Mouse (Mus musculus): ENCODE results near the gene Pnpla3.
A peak's percentile ranks its signal among the peaks of the same experiment; 100 is the strongest.
"Not testable (repeated sequence)": the region's sequence is repeated elsewhere in the genome, so short reads cannot be mapped to it uniquely, and the experiment has no call there.

The Pnpla3 gene

DNA sequence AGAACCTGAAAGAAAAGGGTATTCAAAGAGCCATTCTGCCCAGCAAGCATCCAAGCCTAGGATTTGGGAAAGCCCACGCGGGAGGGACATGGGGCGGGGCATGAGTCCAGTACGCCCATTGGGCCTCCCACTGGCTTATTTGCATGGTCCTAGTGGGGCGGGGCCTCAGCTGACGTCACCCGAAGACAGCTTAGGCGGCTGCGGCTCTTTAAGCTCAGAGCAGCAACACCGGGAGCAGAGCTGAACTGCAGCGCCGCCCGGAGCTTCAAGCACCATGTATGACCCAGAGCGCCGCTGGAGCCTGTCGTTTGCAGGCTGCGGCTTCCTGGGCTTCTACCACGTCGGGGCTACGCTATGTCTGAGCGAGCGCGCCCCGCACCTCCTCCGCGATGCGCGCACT lies at the start of gene Pnpla3:
Gene Pnpla3 (plus strand): TSS at position 238 of the 400 bp plus-strand sequence.
- DNase-seq (ENCODE audit: low spot score in 2 of 2), result peak; percentile 60 to 62

GRCm38 (mm10) chr15:84120612-84121011 lies 47.0 kb upstream of the Pnpla3 start:
- DNase-seq (ENCODE audit: low spot score in 2 of 2), result no peak

DNA sequence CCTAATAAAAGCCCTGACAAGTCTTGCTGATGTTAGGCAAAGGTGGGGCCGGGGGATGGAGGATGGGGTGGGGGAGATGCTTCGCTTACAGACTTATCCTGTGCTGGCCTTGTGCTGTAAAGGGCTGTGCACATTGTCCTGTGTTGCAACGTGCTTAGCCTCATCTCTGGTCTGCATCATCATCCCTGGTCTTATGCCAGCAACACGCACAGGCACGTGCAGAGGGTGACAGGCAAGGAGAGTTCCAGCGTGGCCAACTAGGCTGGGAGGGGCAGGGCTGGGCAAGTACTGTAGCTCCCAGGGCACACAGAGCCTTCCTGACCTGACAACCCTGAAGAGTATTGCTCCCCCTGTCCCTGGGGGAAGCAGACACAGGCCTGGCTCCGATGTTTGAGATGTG lies 46.6 kb upstream of the Pnpla3 start:
- no peak for DNase-seq (ENCODE audit: low spot score in 2 of 2)

DNA sequence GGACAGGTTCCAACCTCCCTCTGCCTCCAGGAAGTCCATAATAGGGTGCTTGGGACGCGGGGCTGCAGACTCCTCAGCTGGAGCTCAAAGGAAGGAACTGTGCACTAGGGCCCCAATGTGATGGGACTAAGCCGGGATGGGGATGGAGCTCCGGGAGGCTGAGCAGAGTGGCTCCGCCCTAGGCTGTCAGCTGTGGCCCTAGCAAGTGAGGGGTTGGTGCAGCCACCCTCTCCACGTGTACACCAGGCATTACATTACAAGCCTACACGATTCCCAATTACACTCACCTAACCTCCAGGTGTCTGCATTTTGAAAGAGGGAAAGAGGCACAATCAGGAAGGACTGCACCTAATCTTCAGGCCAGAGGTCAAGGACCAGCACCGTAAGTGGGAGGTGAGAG lies 44.6 kb upstream of the Pnpla3 start, which contains the start of gene Pnpla5:
Gene Pnpla5 (minus strand): TSS at position 101 of the 400 bp plus-strand sequence.
- no peak for DNase-seq (ENCODE audit: low spot score in 2 of 2)

- DNase-seq (ENCODE audit: low spot score in 2 of 2), result no peak
Measured at GRCm38 (mm10) chr15:84124086-84124485, 43.6 kb upstream of the Pnpla3 start.

DNA sequence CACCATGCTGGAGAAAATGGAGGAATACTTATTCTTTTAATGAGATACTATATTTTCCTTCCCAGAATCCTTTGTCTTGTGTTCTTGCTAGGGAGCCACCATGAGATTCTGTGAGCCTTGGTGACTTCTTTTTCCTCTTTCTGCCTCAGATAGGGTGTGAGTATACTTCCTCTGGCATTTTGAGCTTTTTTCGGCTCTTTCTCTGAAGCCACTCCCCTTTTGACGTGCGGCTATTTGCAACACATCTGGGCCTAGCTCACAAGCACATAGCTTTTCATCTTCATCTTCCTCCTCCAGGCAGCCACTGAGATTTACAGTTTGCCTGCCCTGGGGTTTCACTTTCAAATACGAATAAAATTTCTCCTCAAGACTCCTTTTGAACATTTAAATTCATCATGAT lies 41.2 kb upstream of the Pnpla3 start:
- DNase-seq (ENCODE audit: low spot score in 2 of 2), result no peak

DNA sequence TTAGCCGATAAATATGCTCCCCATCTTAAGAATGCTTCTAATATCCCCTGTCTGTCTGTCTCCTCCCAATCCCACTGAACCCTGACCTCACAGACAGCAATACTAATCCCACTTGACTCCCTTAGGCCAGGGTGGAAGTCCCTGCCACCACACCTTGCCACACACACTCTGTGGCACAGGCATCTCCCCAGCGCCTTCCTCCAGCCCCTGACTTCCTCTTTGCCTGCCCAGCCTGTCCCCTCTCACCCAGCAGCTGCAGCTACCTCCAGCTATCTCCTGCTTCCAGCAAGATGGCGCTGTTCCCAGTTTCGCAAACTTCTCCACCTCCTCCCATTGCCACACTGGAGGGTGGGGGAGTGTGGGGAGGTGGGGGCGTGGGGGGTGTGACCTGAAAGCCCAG lies 40.8 kb upstream of the Pnpla3 start:
- DNase-seq (ENCODE audit: low spot score in 2 of 2), result no peak

DNA sequence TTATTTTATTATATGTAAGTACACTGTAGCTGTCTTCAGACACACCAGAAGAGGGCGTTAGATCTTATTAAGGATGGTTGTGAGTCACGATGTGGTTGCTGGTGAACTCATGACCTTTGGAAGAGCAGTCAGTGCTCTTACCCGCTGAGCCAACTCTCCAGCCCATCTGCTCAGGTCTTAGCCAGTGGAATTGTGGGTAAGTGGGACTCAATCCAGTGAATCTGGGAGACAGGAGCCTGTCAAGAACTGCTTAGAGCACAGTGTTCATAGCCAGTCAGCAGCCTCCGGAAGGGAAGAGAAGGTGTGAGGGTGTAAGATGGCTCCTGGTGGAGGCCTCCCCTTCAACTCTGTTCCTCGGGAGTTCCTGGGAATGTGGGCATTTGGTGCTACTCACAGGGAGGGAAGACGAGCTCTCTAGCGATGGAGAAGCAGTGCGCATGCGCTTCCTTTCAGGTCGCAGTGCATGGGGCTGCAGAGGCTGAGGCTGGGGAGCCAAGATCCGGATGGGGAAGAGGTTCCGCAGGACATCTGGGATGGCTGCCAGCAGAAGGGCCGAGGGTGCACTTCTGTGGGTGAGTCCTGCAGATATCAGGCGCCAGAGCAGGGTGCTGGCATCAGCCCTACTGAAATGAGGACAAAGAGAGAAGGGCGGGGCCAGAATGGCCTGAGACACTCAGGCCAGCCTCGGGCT lies 36.4 kb upstream of the Pnpla3 start:
- no peak for DNase-seq (ENCODE audit: low spot score in 2 of 2)

GRCm38 (mm10) chr15:84131971-84132370 lies 35.7 kb upstream of the Pnpla3 start:
- no peak for DNase-seq (ENCODE audit: low spot score in 2 of 2)

DNA sequence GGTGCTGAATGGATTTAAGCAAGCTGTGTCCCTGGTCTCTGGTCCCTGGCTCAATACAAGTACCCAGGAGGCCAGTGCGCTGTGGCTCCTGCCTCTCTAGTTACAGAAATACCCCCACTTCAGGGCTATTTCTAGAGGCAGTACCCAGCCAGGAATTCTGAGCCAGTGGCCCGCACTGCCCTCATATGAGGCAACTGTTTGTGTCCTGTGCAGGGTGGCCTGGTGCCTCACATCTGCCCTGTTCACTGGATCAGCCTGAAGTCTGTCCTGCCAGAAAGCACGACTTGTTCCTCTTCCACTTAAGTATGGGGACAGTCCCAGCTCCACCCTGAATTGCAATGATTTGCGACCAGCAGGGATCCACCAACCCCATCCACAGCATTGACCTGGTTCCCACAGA lies 34.2 kb upstream of the Pnpla3 start:
- DNase-seq (ENCODE audit: low spot score in 2 of 2), result no peak

- DNase-seq (ENCODE audit: low spot score in 2 of 2), result peak in 1 of 2 experiments; percentile 16
Measured at GRCm38 (mm10) chr15:84135472-84135871, 32.2 kb upstream of the Pnpla3 start.

GRCm38 (mm10) chr15:84136473-84137415 lies 30.9 kb upstream of the Pnpla3 start:
- no peak for DNase-seq (ENCODE audit: low spot score in 2 of 2)

GRCm38 (mm10) chr15:84139592-84140005 lies 28.0 kb upstream of the Pnpla3 start:
- no peak for DNase-seq (ENCODE audit: low spot score in 2 of 2)

DNA sequence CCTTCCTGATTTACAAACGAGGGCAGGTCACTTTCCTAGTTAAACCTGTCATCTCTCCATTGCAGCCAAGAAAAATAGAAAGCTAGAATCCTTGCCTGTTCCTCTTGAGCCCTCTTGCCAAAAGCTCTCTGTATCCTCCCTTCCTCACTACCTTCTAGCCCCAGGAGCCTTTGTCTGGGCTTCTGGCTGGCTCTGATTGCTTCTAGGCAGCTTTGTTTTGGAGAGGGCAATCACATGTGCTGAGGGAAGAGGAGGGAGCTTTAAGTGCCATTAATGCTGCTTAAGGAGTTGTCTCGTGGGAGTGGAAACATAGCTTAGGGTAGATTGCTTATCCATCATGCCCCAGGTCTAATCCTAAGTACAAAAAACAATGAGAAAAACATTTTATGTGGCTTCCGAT lies 27.5 kb upstream of the Pnpla3 start:
- DNase-seq (ENCODE audit: low spot score in 2 of 2), result no peak

DNA sequence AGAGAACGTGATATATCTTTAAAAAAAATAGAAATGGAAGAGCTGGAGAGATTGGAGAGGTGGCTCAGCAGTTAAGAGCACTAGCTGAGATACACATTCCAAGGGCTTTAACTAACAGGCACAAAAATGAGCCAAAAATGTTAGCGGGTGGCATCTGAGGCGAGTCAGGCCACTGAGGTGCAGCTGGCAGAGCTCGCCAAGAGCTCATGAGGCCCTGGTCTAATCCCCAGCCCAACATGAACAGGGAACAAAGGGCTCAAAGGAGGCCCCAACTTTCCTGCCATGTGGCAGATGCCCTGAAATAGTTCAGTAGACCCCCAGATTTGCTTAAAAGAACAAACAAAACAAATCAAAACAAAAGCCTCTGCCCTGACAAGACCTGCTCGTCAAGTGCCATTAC lies 26.7 kb upstream of the Pnpla3 start:
- DNase-seq (ENCODE audit: low spot score in 2 of 2), result no peak

DNA sequence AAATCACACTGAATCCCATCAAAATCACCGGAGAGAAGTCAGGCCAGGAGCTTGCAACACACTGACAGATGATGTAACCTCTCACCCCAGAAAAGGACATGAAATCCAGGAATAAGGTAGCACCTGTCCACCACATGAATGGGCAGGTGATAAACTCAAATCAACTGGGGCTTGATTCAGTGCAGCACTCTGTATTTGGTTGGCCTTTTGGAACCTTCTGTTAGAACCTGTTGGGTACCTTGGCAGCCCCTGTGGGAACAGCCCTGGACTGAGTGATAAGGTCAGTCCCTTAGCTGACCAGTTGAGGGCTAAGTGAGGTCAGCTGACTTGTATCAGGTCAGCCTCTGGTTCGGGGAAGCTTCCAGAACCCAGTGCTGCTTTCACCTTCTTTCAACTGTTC lies 11.5 kb upstream of the Pnpla3 start:
- no peak for DNase-seq (ENCODE audit: low spot score in 2 of 2)

DNA sequence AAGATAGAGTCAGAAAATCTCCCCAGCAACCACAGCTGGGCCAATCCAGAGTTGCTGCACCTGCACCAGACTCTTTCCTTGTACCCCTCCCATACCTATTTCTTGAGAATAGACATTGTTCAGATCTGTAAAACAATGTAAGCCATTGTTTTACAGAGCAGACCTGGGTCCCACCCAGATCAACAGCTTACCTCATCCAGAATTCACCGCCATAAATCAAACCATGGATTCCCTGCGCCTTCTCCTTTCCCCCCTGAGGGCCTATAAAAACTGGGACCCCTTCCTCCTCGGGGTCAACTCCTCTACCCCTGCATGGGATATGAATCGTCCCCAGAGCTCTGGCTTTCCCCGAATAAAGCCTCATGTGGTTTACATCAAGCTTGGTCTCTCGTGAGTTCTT lies 10.1 kb upstream of the Pnpla3 start:
- DNase-seq (ENCODE audit: low spot score in 2 of 2), result not testable (repeated sequence)

GRCm38 (mm10) chr15:84161871-84162270 lies 5.8 kb upstream of the Pnpla3 start:
- DNase-seq (ENCODE audit: low spot score in 2 of 2), result no peak

DNA sequence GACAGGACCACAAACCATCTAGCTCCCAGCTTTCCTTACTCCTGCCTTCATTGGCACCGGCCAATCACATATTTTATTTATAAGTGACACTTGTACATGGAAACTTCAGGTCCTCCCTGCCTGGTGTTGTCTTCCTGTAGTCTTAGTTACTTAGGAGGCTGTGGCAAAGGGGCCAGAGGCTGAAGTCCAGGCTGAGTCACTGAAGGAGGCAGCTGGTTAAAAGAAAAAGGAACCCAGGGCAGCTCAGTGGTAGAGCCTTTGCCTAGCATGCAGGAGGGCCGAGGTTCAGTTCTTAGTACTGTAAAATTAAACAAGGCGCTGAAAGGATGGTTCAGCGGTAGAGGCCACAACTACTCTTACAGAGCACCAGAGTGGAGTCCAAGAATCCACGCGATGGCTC lies 819 bp upstream of the Pnpla3 start:
- no peak for DNase-seq (ENCODE audit: low spot score in 2 of 2)

DNA sequence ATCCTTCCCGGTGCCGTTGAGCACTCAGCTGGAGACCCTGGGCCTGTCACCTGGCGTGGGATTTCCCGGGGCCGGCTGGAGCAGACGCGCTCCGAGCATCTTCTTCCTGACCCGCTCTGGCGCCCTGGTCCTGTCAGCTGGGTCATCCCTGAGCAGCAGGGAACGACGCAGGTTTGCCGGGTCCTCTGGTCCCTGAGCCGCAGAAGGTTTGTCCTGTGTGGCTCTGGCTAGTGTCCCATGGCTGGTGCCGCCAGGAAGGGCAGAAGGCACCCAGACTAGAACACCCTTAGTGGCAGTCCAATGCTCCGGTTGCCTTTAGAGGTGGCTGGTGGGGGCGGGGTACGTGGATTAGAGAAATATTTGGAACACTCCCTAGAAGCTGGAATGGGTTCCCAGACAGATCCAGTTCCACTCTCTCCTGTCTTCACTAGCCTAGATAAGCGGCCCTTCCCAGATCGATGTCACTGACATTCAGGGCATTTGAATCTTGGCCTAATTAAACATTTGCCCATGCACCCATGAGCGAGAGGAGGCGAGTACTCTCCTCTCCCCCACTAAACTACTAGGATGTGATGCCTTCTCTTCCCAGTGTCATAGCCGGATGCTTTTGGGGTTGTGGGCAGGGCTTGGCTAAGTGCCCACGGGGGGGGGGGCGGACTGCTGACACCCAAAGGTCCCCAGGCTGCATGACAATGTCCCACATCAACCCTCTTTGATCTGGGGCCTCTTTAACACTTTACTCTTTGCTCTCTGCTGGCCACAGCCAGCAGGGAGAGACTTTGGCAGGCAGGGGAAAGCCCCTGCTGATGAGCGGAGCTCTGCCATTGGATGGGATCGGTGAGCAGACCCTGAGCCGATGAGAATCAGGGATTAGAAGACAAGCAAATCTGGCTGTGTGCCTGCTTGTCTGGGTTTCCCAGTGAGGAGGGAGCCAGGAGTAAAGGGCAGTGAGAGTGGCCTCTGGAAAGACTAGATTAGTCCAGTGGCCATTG lies 829 bp downstream of the Pnpla3 start:
- peak; percentile 8 to 28 for DNase-seq (ENCODE audit: low spot score in 2 of 2)

- no peak for DNase-seq (ENCODE audit: low spot score in 2 of 2)
Measured at GRCm38 (mm10) chr15:84169511-84169910, 1.9 kb downstream of the Pnpla3 start.

DNA sequence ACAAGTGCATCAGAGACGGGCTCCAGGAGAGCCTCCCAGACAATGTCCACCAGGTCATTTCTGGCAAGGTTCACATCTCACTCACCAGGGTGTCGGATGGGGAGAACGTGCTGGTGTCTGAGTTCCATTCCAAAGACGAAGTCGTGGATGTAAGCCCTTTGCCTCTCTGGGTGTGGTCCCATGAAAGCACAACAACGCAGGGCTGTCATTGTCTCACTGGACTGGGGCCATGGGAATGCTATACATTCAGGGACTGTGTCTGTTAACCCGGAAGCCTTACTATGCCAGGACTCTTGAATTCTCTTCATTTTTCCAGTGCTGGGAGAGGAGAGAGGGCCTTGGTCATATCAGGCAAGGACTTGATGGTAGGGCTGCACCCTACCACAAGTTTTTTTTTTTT lies 3.5 kb downstream of the Pnpla3 start:
- DNase-seq (ENCODE audit: low spot score in 2 of 2), result no peak
